Mouse (Mus musculus): ENCODE measurements around the gene Atxn1.

Gene Atxn1

DNA sequence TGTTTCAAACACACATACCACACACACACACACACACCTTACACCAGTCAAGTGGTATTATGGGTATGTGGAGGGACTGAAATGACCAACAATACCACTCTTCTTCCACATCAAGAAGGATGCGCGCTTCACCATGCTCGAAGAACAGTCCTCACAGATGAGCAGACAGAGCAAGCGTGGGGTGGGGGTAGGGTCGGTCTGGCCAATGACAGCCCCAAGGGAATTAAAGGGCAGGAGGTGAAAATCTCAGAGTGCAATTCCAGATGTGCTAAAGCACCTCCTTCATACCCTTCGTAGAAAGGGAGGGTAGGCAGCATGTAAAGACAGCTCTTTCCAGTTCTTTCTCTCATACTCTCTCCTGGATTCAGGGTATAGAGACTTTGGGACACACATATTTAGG, 238.6 kb downstream of the Atxn1 start:
- no peak for DNase-seq (ENCODE audit: low read depth, low spot score)

- DNase-seq (ENCODE audit: low read depth, low spot score) = no peak
Measured at GRCm38 (mm10) chr13:45724507-45725259, 240.1 kb downstream of the Atxn1 start.

- DNase-seq (ENCODE audit: low read depth, low spot score) = no peak
Measured at GRCm38 (mm10) chr13:45722885-45723284, 241.9 kb downstream of the Atxn1 start.

DNA sequence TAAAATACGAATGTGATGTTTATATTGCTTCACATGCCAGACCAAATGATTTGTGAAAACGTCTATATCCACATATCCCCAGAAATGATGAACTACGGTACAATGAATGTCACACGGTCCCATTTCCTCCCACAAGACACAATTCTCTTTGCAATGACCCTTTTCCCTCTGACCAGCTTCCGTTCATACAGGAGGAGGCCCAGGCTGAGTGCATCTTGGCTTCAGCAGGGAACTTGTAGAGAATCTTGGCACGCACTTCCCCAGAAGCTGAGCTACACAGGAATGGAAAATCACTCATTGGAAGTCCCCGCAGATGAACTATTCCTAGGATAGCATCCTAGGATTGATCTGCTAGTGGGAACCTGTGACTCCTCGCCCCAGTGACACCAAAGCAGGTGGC, 243.2 kb downstream of the Atxn1 start:
- no peak for DNase-seq (ENCODE audit: low read depth, low spot score)

- peak; percentile 38 for DNase-seq (ENCODE audit: low read depth, low spot score)
Measured at GRCm38 (mm10) chr13:45718850-45719249, 246.0 kb downstream of the Atxn1 start.

GRCm38 (mm10) chr13:45715583-45716180, 249.1 kb downstream of the Atxn1 start:
- DNase-seq (ENCODE audit: low read depth, low spot score) = no peak

DNA sequence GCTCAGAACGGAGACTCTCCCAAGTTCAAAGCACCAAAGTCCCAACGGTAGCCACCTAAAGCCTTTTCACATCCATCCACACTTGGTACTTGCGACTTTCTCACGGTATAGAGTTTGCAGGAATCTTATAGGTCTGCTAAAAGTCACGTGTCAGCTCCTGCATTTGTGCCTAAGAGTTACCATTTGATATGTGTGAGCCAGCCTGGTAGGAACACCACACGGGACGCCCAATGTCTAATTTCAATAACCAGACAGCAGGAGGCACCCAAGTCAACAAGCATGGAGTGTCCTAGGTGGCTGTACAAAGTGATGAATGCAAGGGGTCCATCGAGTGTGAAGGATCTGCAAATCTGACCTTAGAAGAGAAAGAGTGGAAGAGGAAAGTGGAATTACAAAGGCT, 254.8 kb downstream of the Atxn1 start:
- no peak for DNase-seq (ENCODE audit: low read depth, low spot score)

GRCm38 (mm10) chr13:45709402-45709801, 255.4 kb downstream of the Atxn1 start:
- no peak for DNase-seq (ENCODE audit: low read depth, low spot score)

DNA sequence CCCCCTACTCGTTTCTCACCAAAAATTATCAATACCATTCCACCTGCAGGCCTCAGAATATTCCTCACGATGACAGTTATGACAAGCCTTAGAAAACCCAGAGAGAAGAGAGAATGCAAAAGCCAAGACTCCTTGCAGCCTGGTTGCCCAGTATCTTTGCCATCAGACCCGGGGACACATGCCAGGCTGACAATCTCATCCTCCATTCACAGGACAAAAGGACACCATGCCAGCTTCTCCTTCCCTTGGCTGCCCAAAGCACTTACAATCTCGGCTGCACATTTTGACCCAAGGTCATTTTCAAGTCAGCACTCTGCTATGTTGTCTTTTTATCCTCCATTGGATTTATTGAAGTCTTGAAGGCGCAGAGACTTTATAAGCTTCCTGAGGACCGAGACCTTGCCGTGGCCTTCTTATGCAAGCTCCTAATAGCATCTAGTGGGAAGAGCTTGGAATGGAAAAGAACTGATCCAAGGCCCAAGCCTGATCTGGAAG, 263.5 kb downstream of the Atxn1 start:
- DNase-seq (ENCODE audit: low read depth, low spot score) = no peak

- DNase-seq (ENCODE audit: low read depth, low spot score) = no peak
Measured at GRCm38 (mm10) chr13:45698982-45699381, 265.8 kb downstream of the Atxn1 start.

- no peak for DNase-seq (ENCODE audit: low read depth, low spot score)
Measured at GRCm38 (mm10) chr13:45696009-45696408, 268.8 kb downstream of the Atxn1 start.

DNA sequence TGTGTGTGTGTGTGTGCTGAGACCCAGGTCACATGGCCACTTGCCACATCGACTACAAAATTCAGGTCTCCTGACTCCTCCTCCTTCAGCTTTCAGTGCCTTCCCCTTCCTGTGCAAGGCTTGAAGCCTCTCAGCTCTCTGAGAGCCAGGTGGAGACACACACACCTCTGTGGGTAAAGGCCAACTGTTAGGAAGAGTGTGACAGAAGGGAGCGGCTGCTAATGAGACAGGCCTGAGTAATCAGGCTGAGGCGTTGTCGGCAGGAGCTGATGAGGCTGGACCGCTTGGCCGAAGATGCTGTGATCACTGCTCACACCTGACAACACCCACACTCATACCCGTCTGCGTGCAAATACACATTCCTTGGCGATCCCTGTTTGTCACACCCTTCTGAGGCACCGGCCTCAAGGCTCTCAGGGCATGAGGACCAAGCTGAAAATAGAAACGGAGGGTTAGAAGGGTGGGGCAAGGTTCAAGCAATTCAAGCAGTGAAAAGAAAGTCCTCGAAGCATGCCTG, 269.8 kb downstream of the Atxn1 start:
- no peak for DNase-seq (ENCODE audit: low read depth, low spot score)

DNA sequence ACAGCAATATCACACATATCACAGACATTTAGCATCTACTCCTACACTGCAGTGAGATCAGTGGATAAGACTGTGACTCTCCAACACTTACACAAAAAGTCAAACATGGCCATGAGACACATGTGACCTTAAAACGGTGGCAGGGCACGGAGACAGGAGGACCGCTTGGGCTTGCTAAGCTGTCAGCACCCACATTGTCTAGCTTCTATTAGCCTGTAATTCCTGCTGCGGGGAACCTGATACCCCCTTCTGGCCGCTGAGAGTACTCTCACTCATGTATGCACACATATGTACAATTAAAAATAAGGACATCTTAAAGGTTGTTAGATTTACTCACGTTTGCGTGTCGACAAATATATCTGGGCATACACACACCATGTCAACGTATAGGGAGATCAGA, 270.9 kb downstream of the Atxn1 start:
- DNase-seq (ENCODE audit: low read depth, low spot score) = no peak

DNA sequence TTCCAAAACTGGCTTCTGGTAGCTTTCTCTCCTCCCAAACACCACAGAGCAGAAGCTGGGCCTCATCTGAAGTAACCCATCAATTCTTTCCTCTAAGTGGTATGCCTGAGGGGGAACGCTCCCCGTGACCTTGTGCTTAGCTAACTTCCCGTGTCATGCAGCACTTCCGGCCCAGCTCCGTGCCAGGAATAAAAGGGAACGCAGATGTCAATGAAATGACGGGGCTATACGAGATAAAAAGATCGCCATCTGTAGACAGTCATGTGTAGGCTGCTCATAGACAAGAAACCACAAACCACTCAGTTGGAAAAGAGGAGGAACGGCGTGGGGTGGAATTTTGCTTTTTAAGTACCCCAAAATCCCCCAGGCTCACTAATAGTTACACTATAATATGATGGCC, 271.3 kb downstream of the Atxn1 start:
- DNase-seq (ENCODE audit: low read depth, low spot score) = no peak

- no peak for DNase-seq (ENCODE audit: low read depth, low spot score)
Measured at GRCm38 (mm10) chr13:45693126-45693525, 271.7 kb downstream of the Atxn1 start.

GRCm38 (mm10) chr13:45692440-45692839, 272.4 kb downstream of the Atxn1 start:
- no peak for DNase-seq (ENCODE audit: low read depth, low spot score)

- no peak for DNase-seq (ENCODE audit: low read depth, low spot score)
Measured at GRCm38 (mm10) chr13:45690426-45690825, 274.4 kb downstream of the Atxn1 start.

DNA sequence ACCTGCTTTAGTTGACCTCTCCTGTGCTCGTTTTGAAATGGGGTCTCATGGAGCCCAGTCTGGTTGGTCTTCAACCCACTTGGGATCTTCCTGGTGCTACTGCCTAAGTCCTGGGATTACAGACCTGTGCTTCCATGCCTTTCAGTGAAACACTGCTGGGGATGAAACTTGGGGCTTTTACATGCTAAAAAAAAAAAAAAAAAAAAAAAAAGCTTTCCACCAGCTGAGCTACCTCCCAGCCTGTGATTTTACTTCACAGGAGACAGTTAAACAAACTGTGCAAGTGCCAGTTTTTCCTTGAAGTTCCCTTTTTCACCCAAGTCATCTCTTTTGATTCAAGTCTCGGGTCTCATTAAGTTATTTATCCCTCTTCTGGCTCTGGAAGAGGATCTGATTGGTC, 275.9 kb downstream of the Atxn1 start:
- DNase-seq (ENCODE audit: low read depth, low spot score) = no peak

GRCm38 (mm10) chr13:45687581-45687980, 277.2 kb downstream of the Atxn1 start:
- DNase-seq (ENCODE audit: low read depth, low spot score) = no peak

DNA sequence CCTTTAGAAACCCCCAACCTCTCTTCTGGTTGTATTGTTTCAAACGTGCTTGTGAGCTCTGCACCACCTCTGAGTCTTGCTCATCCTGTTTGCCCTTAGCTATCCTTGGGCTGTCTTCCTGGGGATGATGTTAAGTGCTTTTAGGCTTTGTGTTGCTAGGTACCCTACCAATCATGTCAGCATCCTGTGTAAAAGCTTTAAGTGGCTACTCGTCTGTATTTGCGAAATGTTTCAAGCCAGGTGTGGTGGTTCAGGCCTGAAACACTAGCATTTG, 278.6 kb downstream of the Atxn1 start:
- DNase-seq (ENCODE audit: low read depth, low spot score) = no peak

GRCm38 (mm10) chr13:45685575-45686308, 279.1 kb downstream of the Atxn1 start:
- DNase-seq (ENCODE audit: low read depth, low spot score) = no peak

- no peak for DNase-seq (ENCODE audit: low read depth, low spot score)
Measured at GRCm38 (mm10) chr13:45684891-45685311, 279.9 kb downstream of the Atxn1 start.

DNA sequence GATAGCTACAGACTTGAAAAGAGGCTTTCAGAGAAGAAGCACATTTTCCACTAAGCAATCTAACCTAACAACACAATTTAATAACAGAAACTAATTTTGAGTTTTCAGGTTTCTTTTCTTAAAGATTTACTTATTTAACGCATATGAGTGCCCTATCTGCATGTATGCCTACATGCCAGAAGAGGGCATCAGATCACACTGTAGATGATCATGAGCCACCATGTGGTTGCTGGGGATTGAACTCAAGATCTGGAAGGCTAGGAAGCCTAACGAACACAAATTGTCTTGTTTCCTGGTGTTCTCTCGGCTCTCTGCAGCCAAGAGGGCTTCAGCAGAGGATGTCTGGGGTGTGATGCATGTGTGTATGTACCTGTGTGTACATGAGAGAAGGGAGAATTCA, 280.8 kb downstream of the Atxn1 start:
- no peak for DNase-seq (ENCODE audit: low read depth, low spot score)

All from WW6 (cell line).